Mouse (Mus musculus): Measurements from ENCODE around the gene Cenpb.
"Not testable (repeated sequence)": the region's sequence is repeated elsewhere in the genome, so short reads cannot be mapped to it uniquely, and the experiment has no call there.

Cenpb gene
- long read RNA-seq, experiment 1, full-length matches to known transcripts = 5 of 5 reads
- long read RNA-seq, experiment 1, partial matches to known transcripts = 0 of 5 reads
- long read RNA-seq, experiment 1, other reads (novel, unspliced or antisense) = 0 of 5 reads
- long read RNA-seq, experiment 2, full-length matches to known transcripts = 6 of 6 reads
- long read RNA-seq, experiment 2, partial matches to known transcripts = 0 of 6 reads
- long read RNA-seq, experiment 2, other reads (novel, unspliced or antisense) = 0 of 6 reads

- intact Hi-C loops (cut with DNase I) = loop anchor here (5.0 to 10.0 kb wide), 3 partner anchors 37 to 235 kb away; no protein-coding TSS in a partner anchor
Observed at GRCm38 (mm10) chr2:131179990-131180587, at the start of gene Cenpb. Gene Cenpb (minus strand): TSS chr2:131180067.

GRCm38 (mm10) chr2:131227243-131227642 is 47.4 kb upstream of the Cenpb start:
- intact Hi-C loops (cut with DNase I) = no loop called here

DNA sequence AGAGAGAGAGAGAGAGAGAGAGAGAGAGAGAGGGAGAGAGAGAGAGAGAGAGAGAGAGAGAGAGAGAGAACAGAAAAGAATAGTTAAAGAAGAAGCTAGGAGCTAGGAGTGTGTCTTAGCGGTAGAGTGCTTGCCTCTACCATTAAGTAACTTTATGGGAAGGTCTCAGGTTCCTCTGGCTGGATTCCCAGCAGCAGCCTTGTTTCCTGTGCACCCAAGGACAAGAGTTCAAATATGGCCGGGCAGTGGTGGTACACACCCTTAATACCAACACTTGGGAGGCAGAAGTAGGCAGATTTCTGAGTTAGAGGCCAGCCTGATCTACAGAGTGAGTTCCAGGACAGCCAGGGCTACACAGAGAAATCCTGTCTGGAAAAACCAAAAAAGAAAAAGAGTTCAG is 46.8 kb upstream of the Cenpb start:
- intact Hi-C loops (cut with DNase I) = not testable (repeated sequence)

- intact Hi-C loops (cut with DNase I) = no loop called here
Observed at GRCm38 (mm10) chr2:131225178-131225577, 45.3 kb upstream of the Cenpb start.

DNA sequence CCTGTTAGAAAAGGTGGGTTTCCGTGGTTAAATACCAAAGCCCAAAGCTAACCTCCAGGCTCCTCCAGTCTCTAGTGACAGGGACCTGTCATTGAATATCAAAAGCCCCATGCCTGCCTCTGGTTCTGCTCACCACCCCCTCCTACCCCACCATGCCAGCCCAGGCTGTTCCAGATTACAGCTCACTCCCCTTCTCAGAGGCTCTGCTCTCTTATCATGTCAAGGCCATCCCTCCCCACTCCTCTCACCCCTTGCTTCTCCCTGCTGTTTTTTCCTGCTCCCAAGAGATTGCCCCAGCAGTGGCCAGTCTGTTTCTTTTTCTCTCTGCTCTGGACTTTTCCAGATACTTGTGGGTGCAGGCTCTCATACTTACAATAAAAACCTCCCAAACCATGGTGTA is 43.7 kb upstream of the Cenpb start:
- intact Hi-C loops (cut with DNase I) = no loop called here

DNA sequence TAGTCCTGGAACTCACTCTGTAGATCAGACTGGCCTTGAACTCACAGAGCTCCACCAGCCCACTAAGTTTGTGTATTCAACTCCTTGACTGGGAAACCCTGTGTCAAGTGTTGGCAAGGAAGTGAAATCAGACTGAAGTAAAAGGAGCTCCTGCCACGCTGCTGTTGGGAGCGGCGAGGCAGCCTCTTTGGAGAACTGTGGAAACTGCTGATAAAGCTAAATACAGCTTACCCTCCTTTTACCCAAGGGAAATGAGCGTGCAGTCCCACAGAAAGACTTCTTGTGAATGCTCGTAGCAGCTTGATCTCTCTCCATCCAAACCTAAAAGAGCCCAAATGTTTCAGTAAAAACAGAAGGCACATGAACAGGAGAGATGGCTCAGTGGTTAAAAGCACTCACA is 42.7 kb upstream of the Cenpb start:
- intact Hi-C loops (cut with DNase I) = no loop called here

- intact Hi-C loops (cut with DNase I) = no loop called here
Observed at GRCm38 (mm10) chr2:131221853-131222515, 42.1 kb upstream of the Cenpb start.

DNA sequence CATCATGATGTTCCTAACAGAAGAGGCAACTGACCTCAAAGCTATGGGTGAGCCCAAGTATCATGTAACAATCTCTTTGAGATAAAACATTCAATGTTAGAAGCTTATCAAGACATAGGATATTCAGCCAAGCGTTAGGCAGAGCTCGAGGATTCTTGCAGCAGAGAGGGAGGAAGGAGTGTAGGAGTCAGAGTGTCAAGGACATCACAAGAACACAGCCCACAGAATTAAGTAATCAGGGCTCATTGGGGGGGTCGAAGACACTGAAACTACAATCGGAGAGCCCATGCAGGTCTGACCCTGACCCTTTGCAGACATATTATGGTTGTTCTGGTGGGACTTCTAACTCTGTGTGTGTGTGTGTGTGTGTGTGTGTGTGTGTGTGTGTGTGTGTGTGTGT is 40.2 kb upstream of the Cenpb start:
- intact Hi-C loops (cut with DNase I) = no loop called here

GRCm38 (mm10) chr2:131215941-131216858 is 36.3 kb upstream of the Cenpb start:
- intact Hi-C loops (cut with DNase I) = loop anchor here (5.0 kb wide), 1 partner anchor 39 kb away; no protein-coding TSS in a partner anchor

GRCm38 (mm10) chr2:131213773-131214172 is 33.9 kb upstream of the Cenpb start:
- intact Hi-C loops (cut with DNase I) = no loop called here

- intact Hi-C loops (cut with DNase I) = loop anchor here (2.0 kb wide), 1 partner anchor 44 kb away; no protein-coding TSS in a partner anchor
Observed at GRCm38 (mm10) chr2:131211026-131211615, 31.3 kb upstream of the Cenpb start.

DNA sequence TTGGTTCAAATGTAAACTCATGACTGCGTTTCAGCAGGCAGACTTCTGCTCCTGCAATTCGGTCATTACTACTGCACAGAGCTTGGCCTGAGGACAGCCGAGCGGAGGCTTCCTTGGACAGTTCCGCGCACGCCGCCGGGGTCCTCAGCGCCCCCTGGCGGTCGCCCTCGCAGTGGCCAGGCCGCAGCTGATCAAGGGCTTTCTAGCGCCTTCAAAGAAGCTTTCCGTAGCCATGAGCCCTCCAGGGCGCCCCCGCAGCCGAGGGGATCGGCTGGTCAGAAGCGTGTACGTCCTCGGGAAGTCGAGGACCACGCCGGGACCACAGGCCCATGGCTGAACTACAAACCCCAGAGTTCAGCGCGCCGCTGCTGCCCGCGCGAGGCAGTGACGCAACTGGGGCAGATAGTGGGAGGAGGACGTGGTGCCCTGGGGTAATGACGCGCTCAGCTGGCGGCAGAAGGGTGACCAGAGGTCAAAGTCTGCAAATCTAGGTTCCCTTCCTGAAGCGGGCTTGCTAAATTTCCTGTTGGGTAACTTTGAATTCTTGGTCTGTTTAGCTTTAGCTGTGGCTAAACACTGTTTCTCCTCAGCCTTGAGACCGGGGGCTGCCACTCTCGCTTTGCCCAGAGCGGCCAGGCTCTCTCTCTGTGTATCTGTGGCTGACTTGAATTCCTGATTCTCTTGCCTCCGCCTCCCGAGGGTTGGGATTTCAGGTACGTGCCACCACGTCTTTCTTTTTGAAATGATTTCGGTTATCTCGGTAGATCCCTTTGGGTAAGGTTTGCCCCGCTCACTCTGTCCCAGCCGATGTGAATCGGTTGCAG is 30.3 kb upstream of the Cenpb start:
- intact Hi-C loops (cut with DNase I) = loop anchor here (2.0 kb wide), 1 partner anchor 45 kb away; no protein-coding TSS in a partner anchor

- intact Hi-C loops (cut with DNase I) = no loop called here
Observed at GRCm38 (mm10) chr2:131209125-131209795, 29.4 kb upstream of the Cenpb start.

DNA sequence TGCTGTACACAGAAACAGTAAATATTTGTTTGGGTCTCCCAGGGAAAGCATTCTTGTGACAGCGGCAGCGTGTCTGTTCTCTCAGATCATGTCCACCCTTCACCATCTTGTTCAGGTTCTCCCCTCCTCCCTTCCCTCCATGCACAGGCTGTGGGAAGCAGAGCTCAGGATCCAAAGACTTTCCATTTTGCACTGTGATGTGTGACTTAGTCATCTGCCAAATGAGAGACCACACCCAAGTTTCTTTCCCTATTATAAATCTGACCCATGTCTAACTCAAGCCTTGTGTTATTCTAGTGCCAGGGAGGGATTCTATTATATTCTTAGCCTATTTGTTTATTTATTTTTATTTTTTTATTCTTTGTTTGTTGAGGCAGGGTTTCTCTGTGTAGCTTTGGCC is 28.5 kb upstream of the Cenpb start:
- intact Hi-C loops (cut with DNase I) = no loop called here

GRCm38 (mm10) chr2:131206778-131207177 is 26.9 kb upstream of the Cenpb start, which contains the start of gene Ap5s1:
Gene Ap5s1 (plus strand): TSS chr2:131207078.
- intact Hi-C loops (cut with DNase I) = no loop called here

DNA sequence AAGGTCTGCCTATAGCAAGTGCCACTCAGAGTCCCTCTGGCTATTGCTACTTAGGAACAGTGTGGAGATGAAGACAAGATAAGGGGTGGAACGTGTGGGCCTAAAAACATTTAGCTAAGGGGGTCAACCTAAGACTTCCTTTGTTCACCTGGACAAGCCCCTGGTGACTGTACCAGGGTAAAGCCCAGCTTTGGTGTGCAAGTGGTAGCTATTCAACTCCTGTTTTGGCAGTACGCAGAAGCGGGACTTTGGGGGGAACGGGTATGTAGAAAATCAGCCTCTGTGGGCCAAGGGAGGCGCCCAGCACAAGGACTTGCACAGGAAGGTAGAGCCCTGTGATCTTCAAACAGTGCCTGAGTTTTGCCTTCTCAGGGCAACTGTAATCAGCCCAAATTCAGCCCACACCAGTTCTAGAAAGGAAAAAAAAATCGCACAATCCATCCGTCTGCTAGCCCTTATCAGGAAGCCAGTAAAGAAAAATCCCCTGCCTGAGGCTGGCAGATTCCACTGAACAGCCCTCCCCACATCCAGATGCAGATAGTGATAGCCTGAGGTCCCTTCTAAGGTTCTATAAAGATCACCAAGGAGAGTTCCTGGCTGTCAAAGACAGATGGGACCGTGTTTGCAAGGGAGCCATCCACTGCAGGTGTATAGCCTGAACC is 25.8 kb upstream of the Cenpb start:
- intact Hi-C loops (cut with DNase I) = no loop called here

DNA sequence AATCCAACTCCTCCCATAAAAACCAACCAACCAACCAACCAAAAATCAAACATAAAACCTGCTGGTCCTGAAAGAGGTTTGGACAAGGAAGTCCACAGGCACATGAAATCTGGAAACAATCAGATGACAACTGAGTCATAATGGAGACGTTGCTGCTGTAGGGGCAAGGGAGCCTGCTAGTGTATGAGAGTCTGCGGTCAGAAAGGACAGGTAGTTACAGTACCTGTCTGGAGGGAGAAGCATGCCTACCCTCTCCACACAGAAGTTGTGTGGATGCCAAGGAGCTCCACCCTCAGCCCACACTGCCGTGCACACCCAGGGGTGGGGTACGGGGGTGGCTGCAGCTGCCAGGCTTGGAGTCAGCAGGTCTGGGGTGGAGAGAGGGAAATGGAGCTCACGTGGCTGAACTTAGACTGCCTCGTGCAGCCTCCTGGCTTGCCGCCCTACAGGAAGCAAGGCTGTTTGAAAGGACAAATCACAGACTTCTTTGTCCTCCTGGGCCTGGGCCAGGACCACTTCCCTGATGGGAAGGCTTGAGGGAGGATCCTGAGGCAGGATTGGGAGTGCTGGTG is 24.6 kb upstream of the Cenpb start:
- intact Hi-C loops (cut with DNase I) = no loop called here

DNA sequence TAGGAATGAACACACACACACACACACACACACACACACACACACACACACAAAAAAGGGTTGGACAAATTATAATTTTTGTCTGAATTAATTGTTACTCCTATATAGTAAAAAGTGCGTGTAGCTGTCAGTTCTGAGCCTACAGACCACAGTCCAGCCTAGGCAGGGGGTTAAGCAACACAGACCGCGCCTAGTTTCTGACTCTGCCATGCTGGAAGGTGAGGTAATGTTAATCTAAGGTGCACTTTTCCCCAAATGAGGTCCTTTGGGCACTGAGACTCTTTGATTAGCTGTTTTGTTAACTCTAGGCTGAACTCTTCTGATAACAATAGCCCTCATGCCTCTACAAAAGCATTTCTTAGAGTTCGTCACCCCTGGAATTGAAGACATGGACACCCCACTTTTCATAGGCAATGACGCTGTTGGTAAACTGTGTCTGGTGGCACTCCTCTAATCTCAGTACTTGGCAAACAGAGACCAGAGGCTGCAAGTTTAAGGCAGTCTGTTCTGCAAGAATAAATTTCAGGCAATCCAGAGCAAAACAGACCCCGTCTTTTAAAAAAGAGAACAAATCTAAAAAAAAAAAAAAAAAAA is 24.0 kb upstream of the Cenpb start:
- intact Hi-C loops (cut with DNase I) = no loop called here
